Mouse (Mus musculus) CD4-positive, CD25-positive, alpha-beta regulatory T cell, adult 4 months (primary cell): ENCODE results near the gene Acvrl1. TPM values are rescaled to one million over a fixed set of nuclear protein-coding genes. Genes with fewer than 3 reads are reported as not detected.
A peak's percentile ranks its signal among the peaks of the same experiment; 100 is the strongest.

ENCODE experiments used
- ATAC-seq: one replicate; pipeline ENCODE4 v1.8.0; 2017
- polyA plus RNA-seq, 2 experiments: library from polyadenylated mRNA; unstranded; fragments of 100-300 nt; shearing (Covaris generic); gene quantifications; one replicate each; pipeline ENCODE4 v1.2.1; 2017

Gene Acvrl1
- 1 to 10 TPM; 3.8 to 5.2 TPM for polyA plus RNA-seq

DNA sequence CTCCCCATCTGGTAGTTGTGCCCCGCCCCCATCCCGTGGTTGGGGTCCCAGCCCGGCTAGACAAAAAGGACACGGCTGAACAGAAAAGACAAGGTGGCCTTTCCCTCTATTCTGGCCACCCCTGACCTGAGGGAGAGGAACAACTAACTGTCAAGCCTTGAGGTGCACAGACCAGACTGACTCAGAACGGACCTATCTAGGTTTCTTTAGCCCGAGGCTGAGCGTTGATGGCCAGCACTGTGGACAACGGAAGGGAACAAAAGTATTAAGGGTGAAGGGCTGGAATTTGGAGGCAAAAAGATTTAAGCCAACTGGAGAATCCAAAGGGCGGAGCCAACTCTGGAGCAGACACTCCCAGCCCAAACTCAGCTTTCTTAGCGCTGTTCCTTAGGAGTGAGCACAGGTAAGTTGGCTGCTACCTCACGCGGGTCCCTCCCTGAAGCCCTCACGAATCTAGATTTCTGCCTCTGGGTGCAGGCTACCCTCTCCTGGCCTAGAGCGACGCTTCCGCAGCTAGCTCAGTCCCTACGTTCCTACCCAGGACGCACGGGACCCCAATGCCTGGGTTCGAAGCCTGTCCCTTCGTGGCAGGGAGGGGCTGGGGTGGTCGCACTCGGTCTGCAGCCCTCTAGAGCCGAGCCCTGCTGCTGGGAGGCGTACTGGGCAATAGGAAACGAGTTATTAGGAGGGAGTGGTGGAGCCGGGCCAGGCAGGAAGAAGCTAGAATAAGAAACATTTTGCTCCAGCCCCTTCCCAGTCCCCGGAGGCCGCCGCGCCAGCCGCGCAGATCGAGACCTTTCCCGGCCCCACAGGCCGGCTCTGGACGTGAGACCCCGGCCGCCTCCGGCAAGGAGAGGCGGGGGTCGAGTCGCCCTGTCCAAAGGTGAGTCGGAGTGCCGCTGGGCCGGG lies at the start of gene Acvrl1:
Acvrl1 (plus strand) TSS at position 342 of the 909 bp plus-strand sequence.
- ATAC-seq = no peak

DNA sequence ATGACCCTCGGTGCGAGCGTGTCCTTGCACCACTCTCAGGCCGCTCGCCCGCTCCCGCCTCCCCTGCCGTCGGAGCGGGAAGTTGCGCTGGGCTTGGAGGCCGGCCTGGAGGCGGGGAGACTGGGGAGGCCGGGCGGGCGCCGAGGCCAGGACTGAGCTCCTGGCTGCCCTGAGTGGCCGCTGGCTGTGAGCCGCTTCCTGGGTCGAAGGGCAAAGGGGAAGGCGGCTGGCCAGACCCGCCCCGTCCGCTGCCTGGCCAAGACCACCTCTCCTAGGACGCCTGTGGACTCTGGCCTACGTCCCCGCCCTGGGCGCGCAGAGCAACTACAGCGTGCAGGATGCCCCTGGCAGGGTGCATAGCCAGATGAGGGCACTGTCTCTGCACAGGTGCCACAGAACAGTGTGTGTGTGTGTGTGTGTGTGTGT lies 49.6 kb upstream of the Acvrl1 start:
- no peak for ATAC-seq

DNA sequence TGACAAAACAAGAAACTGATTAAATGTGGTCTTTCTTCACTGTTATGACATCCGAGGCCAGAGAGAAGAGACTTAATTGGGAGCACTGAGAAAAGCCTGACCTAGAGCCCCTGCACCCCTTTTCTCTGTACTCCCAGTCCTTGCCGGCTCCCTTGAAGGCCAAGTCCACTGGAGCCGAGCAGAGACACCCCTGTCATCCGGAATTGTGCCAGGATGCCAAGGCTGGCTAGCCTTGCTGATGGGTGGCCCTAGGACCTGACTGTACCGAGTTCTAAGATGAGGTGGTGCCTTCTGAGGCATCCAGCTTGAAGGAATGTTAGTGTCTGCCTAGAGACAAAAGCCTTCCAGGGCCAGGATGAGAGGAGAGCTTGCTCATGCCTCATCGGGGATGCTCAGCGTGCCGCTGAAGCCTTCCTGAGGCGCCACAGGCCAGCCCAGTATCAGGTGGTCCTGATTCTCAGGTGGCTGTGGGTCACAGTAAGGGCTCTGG lies 48.2 kb upstream of the Acvrl1 start:
- no peak for ATAC-seq

- ATAC-seq = no peak
Observed at GRCm38 (mm10) chr15:101081035-101081548, 47.2 kb upstream of the Acvrl1 start.

DNA sequence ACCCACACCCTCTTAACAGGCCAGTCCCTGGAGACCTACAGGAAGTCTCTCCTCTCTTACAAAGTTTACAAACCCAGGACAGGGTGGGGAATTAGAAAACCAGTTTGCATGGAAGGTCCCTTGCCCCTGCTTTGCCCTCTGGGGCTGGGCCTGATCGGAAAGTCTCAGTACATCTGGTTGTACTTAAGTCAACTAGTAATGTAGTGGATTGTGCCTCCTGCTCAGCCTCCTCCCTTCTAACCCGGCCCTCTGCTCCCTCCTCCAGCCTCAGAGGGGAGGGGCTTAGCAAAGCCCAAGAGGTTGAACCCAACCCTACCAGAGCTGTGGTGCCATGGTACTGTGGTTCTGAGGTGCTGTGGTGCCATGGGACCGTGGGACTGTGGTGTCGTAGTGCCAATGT lies 46.1 kb upstream of the Acvrl1 start:
- ATAC-seq = no peak

GRCm38 (mm10) chr15:101084499-101084898 lies 43.8 kb upstream of the Acvrl1 start:
- ATAC-seq = no peak

- ATAC-seq = no peak
Observed at GRCm38 (mm10) chr15:101086451-101086850, 41.9 kb upstream of the Acvrl1 start.

DNA sequence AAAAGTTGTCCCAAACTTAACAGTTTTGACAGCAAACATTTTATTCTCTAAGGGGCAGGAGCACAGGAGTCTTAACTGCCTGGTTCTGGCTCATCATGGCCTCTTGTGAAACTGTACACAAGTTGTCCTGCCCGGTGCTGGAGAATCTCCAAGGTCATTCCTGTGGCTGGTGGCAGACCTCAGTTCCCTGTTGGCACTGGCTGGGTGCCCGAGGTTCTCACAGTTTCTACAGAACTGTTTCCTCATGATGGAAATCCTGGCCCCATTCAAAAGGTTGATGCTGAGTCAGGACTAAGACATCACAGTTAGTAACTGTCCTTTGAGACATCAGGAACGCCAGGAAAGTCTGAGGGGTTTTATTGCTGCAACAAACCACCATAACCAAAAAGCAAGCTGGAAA lies 41.4 kb upstream of the Acvrl1 start:
- no peak for ATAC-seq

- no peak for ATAC-seq
Observed at GRCm38 (mm10) chr15:101088291-101088690, 40.0 kb upstream of the Acvrl1 start.

- no peak for ATAC-seq
Observed at GRCm38 (mm10) chr15:101091551-101091950, 36.8 kb upstream of the Acvrl1 start.

- no peak for ATAC-seq
Observed at GRCm38 (mm10) chr15:101092121-101092828, 36.0 kb upstream of the Acvrl1 start.

DNA sequence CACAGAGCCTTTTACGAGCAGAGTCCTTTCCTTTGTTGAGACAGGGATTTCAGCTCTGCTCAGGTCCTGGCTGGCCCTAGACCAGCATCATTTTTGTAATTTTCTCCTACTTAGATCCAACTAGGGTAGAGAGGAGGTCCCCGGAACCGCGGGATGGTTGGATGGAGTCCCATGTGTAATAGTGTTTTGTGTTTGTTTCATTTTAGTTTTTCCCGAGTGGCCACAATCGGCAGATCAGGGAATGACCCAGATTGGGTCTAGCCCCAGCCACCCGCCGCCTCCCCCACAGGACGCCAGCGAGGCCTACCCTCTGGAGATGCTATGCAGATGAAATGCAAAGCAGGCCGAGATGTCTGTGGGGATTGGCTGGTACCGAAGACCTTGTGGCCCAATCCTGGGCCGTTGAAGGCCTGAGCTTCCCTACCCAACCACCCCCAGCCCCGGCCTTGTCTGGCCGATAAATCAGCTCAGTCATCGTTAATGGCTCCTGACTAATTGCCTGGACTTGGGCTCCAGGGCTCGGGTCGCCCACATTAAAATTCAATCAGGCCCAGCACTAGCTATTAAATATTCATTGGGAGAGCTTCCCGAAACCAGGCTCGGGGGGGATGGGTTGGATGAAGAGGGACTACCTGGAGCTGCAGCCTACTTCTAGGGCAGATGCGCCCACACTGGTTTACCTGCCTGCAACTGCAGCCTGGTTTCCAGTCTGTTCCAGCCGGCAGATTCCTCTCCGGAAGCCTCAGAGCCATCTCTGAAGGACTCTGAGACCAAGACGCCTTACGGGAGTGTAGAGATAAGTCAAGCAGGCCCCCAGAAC lies 35.3 kb upstream of the Acvrl1 start:
- ATAC-seq = no peak

DNA sequence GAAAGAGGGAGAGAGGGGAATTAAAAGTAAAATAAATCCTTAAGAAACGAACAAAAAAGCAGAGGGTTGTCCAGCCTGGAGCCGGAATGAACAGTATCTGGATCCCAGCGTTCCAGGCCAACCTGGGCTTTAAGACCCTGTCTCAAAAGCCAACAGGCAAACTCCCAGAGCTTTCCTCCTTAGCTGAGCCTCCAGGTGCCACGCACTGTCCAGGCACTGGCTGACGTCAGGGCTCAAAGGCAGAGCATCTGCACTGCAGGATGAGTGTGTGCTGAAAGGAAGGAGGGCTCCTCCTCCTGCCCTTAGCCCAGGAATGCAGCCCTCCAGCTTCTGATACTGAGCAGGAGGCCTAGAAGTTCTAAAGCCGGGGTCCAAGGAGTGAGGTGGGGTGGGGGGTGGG lies 34.3 kb upstream of the Acvrl1 start:
- ATAC-seq = no peak

DNA sequence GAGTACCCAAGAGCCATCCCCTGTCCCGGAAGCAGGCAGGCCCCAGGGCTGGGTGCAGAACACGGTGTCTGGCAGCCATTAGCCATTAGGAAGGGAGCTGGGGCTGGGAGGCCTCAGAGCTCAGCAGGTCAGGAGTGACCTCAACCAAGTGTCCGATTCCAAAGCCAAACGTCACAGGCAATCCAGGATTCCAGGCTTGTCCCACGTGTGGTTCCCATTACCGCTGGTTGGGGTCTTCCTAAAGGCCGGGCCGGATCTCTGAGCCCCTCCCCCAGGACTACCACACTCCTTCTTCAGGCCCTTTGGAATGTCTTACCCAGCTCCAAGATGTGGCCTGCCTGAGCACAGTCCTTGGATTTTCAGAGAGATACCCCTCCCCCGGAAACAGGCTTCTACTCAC lies 33.3 kb upstream of the Acvrl1 start:
- no peak for ATAC-seq

- no peak for ATAC-seq
Observed at GRCm38 (mm10) chr15:101095392-101095791, 32.9 kb upstream of the Acvrl1 start.

DNA sequence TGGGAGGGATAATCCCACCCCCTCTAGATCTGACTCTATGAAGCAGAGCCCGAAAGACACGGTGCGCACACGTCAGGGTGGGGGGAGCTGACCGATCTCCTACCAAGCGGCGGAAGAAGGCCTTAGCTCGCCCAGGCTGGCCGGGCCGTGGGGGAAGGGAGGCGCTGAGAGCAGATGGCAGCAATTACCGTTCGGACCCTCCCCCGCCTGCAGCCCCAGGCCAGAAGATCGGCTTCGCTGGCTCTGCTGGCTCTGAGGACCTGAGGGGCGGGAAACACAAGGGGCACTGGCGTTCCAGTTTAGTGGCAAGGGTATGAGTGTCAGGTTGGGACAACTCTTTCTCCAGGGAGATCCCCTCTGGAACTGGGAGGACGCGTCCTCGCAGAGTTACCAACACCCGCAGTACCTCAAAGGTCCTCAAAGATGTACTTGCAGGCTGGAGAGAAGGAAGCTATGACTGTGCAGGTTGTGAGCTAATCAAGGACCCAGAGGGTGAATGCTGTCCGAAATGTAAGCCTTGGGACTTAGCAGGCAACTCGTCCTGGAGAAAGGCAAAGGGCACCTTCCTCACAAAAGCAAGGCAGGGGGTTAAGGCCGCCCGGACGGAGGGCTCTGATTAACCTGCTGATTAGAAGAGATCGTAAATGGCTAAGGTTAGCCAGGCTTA lies 30.2 kb upstream of the Acvrl1 start:
- ATAC-seq = no peak

GRCm38 (mm10) chr15:101100996-101101395 lies 27.3 kb upstream of the Acvrl1 start:
- no peak for ATAC-seq

DNA sequence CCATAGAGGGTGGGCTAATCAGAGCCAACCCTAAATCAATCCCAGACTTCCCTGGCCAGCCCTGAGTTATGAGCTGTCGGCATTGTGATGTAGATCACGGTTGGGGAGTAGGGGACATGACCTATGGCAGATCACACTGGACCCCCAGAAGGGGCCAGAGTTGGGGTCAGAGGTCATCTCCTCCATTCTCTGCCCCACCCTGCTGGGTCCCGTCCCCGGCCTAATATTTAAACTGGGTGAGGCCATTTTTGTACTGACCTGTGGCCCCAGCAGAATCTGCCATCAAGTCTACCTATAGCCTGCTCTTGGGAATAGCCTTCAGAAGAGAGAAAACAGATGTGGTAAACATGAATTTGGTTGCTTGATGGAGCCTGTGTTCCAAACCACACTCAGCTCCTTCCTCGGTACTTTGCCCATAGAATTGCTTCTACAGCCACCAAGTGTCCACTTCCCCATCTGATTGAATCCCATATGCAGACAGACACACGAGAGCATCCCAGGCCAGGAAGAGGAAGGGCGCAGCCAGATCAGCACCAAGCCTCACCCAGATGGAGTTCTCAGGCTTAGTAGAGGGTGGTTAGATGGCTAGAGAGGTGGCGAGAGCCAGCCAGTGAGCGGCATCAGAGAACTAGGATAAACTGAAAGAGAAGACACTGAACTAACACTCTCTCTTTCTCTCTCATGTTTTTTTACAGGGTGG lies 24.6 kb upstream of the Acvrl1 start:
- ATAC-seq = no peak

DNA sequence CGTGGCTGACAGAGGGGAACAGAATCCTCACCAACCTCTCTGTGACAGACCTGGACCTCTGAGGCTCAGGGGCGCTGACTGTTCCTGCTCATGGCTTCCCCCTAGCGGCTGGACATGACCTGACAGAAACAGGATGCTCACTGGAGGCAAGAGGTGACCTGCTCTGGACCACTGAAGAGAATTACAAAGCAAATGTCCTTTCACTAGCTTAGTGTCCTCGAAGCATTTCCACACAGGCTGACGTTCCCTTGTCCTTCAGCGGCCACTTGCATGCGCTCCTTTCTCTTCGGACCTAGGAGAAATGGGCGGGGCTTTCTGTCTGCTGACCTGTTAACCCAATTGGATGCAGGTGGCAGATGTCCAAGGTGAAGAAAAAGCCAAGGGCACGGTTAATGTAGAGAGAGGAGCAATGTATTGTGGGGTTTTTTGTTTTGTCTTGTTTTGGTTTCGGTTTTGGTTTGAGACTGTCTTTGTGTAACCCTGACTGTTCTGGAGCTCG lies 22.8 kb upstream of the Acvrl1 start:
- peak; percentile 82 for ATAC-seq

- peak; percentile 47 for ATAC-seq
Observed at GRCm38 (mm10) chr15:101106011-101106410, 22.3 kb upstream of the Acvrl1 start.
